Mouse (Mus musculus): ENCODE measurements around the gene Zfp62. TPM values are rescaled to one million over a fixed set of nuclear protein-coding genes. Genes with fewer than 3 reads are reported as not detected.

Zfp62 gene
- polyA plus RNA-seq, 1 experiment from 2014 or later: 65.4 TPM

Other genes with a start within 250 kb of the Zfp62 start
- gene Olfr56, start 224.4 kb upstream of the Zfp62 start, polyA plus RNA-seq (2014; fragmentation: Nextera tagmentation; extraction: Ambion mirVana): not detected in 2 replicates
- gene 9930111J21Rik1, start 223.9 kb upstream of the Zfp62 start, polyA plus RNA-seq (2014; fragmentation: Nextera tagmentation; extraction: Ambion mirVana): 0.20 and 0.29 TPM in 2 replicates
- not detected in 2 replicates for gene Gm12185, start 211.1 kb upstream of the Zfp62 start, polyA plus RNA-seq (2014; fragmentation: Nextera tagmentation; extraction: Ambion mirVana)
- 0.05 TPM in 1 of 2 replicates, not detected in the other for gene Tgtp1, start 209.1 kb upstream of the Zfp62 start, polyA plus RNA-seq (2014; fragmentation: Nextera tagmentation; extraction: Ambion mirVana)
- gene 9930111J21Rik2, start 152.1 kb upstream of the Zfp62 start, polyA plus RNA-seq (2014; fragmentation: Nextera tagmentation; extraction: Ambion mirVana): 0.26 and 0.47 TPM in 2 replicates
- not detected in 2 replicates for gene Tgtp2, start 139.1 kb upstream of the Zfp62 start, polyA plus RNA-seq (2014; fragmentation: Nextera tagmentation; extraction: Ambion mirVana)
- 0.40 and 0.41 TPM in 2 replicates for gene Ifi47, start 126.7 kb upstream of the Zfp62 start, polyA plus RNA-seq (2014; fragmentation: Nextera tagmentation; extraction: Ambion mirVana)
- not detected in 2 replicates for gene Olfr1396, start 88.4 kb upstream of the Zfp62 start, polyA plus RNA-seq (2014; fragmentation: Nextera tagmentation; extraction: Ambion mirVana)
- not detected in 2 replicates for gene Olfr1395, start 61.0 kb upstream of the Zfp62 start, polyA plus RNA-seq (2014; fragmentation: Nextera tagmentation; extraction: Ambion mirVana)
- gene Olfr1394, start 48.9 kb upstream of the Zfp62 start, polyA plus RNA-seq (2014; fragmentation: Nextera tagmentation; extraction: Ambion mirVana): not detected in 2 replicates
- gene Btnl9, start 16.1 kb upstream of the Zfp62 start, polyA plus RNA-seq (2014; fragmentation: Nextera tagmentation; extraction: Ambion mirVana): 0.43 TPM in 1 of 2 replicates, not detected in the other
- gene Mgat1, start 40.9 kb downstream of the Zfp62 start, polyA plus RNA-seq (2014; fragmentation: Nextera tagmentation; extraction: Ambion mirVana): 30.1 and 30.5 TPM in 2 replicates
- gene Olfr1393, start 75.0 kb downstream of the Zfp62 start, polyA plus RNA-seq (2014; fragmentation: Nextera tagmentation; extraction: Ambion mirVana): not detected in 2 replicates
- not detected in 2 replicates for gene Olfr1392, start 82.0 kb downstream of the Zfp62 start, polyA plus RNA-seq (2014; fragmentation: Nextera tagmentation; extraction: Ambion mirVana)
- not detected in 2 replicates for gene Olfr10, start 101.4 kb downstream of the Zfp62 start, polyA plus RNA-seq (2014; fragmentation: Nextera tagmentation; extraction: Ambion mirVana)
- not detected in 2 replicates for gene Olfr1391, start 119.5 kb downstream of the Zfp62 start, polyA plus RNA-seq (2014; fragmentation: Nextera tagmentation; extraction: Ambion mirVana)
- not detected in 2 replicates for gene Olfr1390, start 131.9 kb downstream of the Zfp62 start, polyA plus RNA-seq (2014; fragmentation: Nextera tagmentation; extraction: Ambion mirVana)
- gene Olfr1389, start 219.8 kb downstream of the Zfp62 start, polyA plus RNA-seq (2014; fragmentation: Nextera tagmentation; extraction: Ambion mirVana): not detected in 2 replicates
- gene Olfr1388, start 233.3 kb downstream of the Zfp62 start, polyA plus RNA-seq (2014; fragmentation: Nextera tagmentation; extraction: Ambion mirVana): 0.07 and 0.08 TPM in 2 replicates